Mouse (Mus musculus) lung, embryonic 14.5 days (tissue): ENCODE measurements at regions not wholly inside any gene's neighbourhood (a gene's known extent, or its start where the extent isn't known, plus 50 kb on each side); places are given as distances from the start of the nearest gene placed in this dataset.

Experiments
- ATAC-seq: fragments of 200-750 bp; cut with Nextera tagmentation; 2 replicates; pipeline ENCODE4 v1.8.0; 2017; ENCODE audit warnings: mild to moderate bottlenecking, moderate TSS enrichment, moderate library complexity; ENCODE audit not compliant: insufficient read depth
- DNase-seq: peaks from one replicate; pipeline ENCODE4 v3.0.0-alpha.2; 2015
- H3K27ac ChIP-seq: fragments of 300-500 bp; sonication (generic); 2 replicates; pipeline ENCODE4 v1.5.1; 2014; ENCODE audit warnings: low read depth, mild to moderate bottlenecking, moderate library complexity
- H3K27me3 ChIP-seq: fragments of 300-500 bp; sonication (generic); 2 replicates; pipeline ENCODE4 v1.6.1; 2014; ENCODE audit warnings: low read length, control low read depth; ENCODE audit not compliant: insufficient read depth
- H3K36me3 ChIP-seq: fragments of 300-500 bp; sonication (generic); 2 replicates; pipeline ENCODE4 v1.6.1; 2014; ENCODE audit warnings: control low read depth; ENCODE audit not compliant: insufficient read depth
- H3K4me1 ChIP-seq: fragments of 300-500 bp; sonication (generic); 2 replicates; pipeline ENCODE4 v1.6.1; 2014; ENCODE audit warnings: antibody characterized with exemption, control low read depth; ENCODE audit not compliant: insufficient read depth
- H3K4me2 ChIP-seq: fragments of 300-500 bp; sonication (generic); 2 replicates; pipeline ENCODE4 v1.6.1; 2014; ENCODE audit warnings: mild to moderate bottlenecking
- H3K4me3 ChIP-seq: fragments of 300-500 bp; sonication (generic); 2 replicates; pipeline ENCODE4 v1.5.1; 2014; ENCODE audit warnings: low read depth, low read length
- H3K9ac ChIP-seq: fragments of 300-500 bp; sonication (generic); 2 replicates; pipeline ENCODE4 v1.6.1; 2014
- H3K9me3 ChIP-seq: fragments of 300-500 bp; sonication (generic); 2 replicates; pipeline ENCODE4 v1.6.1; 2016; ENCODE audit warnings: low read depth, low read length, control low read depth
- CTCF ChIP-seq: IDR thresholded peaks from 2 replicates; pipeline ENCODE4 v1.5.1; 2016; ENCODE audit warnings: antibody characterized with exemption, low read depth
- WGBS: fragments of 180-500 bp; shearing (Covaris S2); extraction: QIAGEN DNeasy Blood & Tissue Kit; methylation state at CpG from one replicate; pipeline ENCODE4 v1.1.7; 2014; 5-methylcytosine and 5-hydroxymethylcytosine counted together

GRCm38 (mm10) chr12:25378036-25378645 is 281.2 kb upstream of the Id2 start:
- H3K9me3 ChIP-seq, result no peaks in the 10 kb centered on the region
- no peak for TF ChIP-seq CTCF
- H3K27me3 ChIP-seq, result no peaks in the 10 kb centered on the region
- WGBS, result 70% methylated on average over 6 of the region's 6 CpGs
- no peak overlapping the region for H3K27ac ChIP-seq
- H3K4me1 ChIP-seq, result no peaks in the 10 kb centered on the region
- DNase-seq (no peak), ATAC-seq (no peak)
- H3K4me2 ChIP-seq, result no peak overlapping the region
- no peak overlapping the region for H3K4me3 ChIP-seq
- H3K36me3 ChIP-seq, result no peaks in the 10 kb centered on the region
- no peak overlapping the region for H3K9ac ChIP-seq

- Histone ChIP-seq H3K36me3 (no peaks in the 10 kb centered on the region), H3K4me1 (no peaks in the 10 kb centered on the region), H3K27ac (no peak overlapping the region), H3K9me3 (no peaks in the 10 kb centered on the region), H3K4me2 (no peak overlapping the region), H3K9ac (no peak overlapping the region), H3K27me3 (no peaks in the 10 kb centered on the region), H3K4me3 (no peak overlapping the region)
- ATAC-seq, result no peak
- no peak for TF ChIP-seq CTCF
- DNase-seq, result no peak
- 59% methylated on average over 8 of the region's 8 CpGs for WGBS
These were observed 279.5 kb upstream of the Id2 start for GRCm38 (mm10) chr12:25376451-25376850.

- ATAC-seq (no peak), DNase-seq (no peak)
- no peaks in the 10 kb centered on the region for H3K9me3 ChIP-seq
- H3K36me3 ChIP-seq, result no peaks in the 10 kb centered on the region
- no peak for TF ChIP-seq CTCF
- H3K27ac ChIP-seq, result no peak overlapping the region
- WGBS, result 92% methylated on average over 1 of the region's 1 CpGs
- H3K4me2 ChIP-seq, result no peak overlapping the region
- no peaks in the 10 kb centered on the region for H3K27me3 ChIP-seq
- 0 out of 2 replicates have a peak, but pooled peaks cover 3% of the 10 kb centered on the region for H3K4me1 ChIP-seq
- H3K9ac ChIP-seq, result no peak overlapping the region
- no peak overlapping the region for H3K4me3 ChIP-seq
These were observed 270.6 kb upstream of the Id2 start for GRCm38 (mm10) chr12:25367541-25367940.

GRCm38 (mm10) chr12:25365600-25366267 is 268.8 kb upstream of the Id2 start:
- no peak overlapping the region for H3K27ac ChIP-seq
- no peaks in the 10 kb centered on the region for H3K36me3 ChIP-seq
- no peak for TF ChIP-seq CTCF
- DNase-seq (no peak), ATAC-seq (no peak)
- H3K4me1 ChIP-seq, result 0 out of 2 replicates have a peak, but pooled peaks cover 3% of the 10 kb centered on the region
- no peaks in the 10 kb centered on the region for H3K27me3 ChIP-seq
- H3K4me3 ChIP-seq, result no peak overlapping the region
- H3K4me2 ChIP-seq, result no peak overlapping the region
- no peaks in the 10 kb centered on the region for H3K9me3 ChIP-seq
- no peak overlapping the region for H3K9ac ChIP-seq
- WGBS, result 38% methylated on average over 3 of the region's 3 CpGs

GRCm38 (mm10) chr12:25364966-25365568 is 268.1 kb upstream of the Id2 start:
- H3K27me3 ChIP-seq, result no peaks in the 10 kb centered on the region
- H3K4me1 ChIP-seq, result 0 out of 2 replicates have a peak, but pooled peaks cover 3% of the 10 kb centered on the region
- no peak for DNase-seq
- no peak overlapping the region for H3K9ac ChIP-seq
- TF ChIP-seq CTCF, result no peak
- H3K27ac ChIP-seq, result no peak overlapping the region
- H3K4me3 ChIP-seq, result no peak overlapping the region
- H3K4me2 ChIP-seq, result no peak overlapping the region
- no peaks in the 10 kb centered on the region for H3K36me3 ChIP-seq
- no peak for ATAC-seq
- 50% methylated on average over 7 of the region's 7 CpGs for WGBS
- H3K9me3 ChIP-seq, result no peaks in the 10 kb centered on the region

- H3K27me3 ChIP-seq, result no peaks in the 10 kb centered on the region
- H3K4me1 ChIP-seq, result 0 out of 2 replicates have a peak, but pooled peaks cover 3% of the 10 kb centered on the region
- DNase-seq, result peak; percentile 14
- H3K27ac ChIP-seq, result no peak overlapping the region
- H3K36me3 ChIP-seq, result no peaks in the 10 kb centered on the region
- H3K9me3 ChIP-seq, result no peaks in the 10 kb centered on the region
- H3K4me2 ChIP-seq, result no peak overlapping the region
- WGBS, result 71% methylated on average over 9 of the region's 9 CpGs
- H3K4me3 ChIP-seq, result no peak overlapping the region
- H3K9ac ChIP-seq, result no peak overlapping the region
- ATAC-seq, result no peak
- TF ChIP-seq CTCF, result no peak
These were observed 266.9 kb upstream of the Id2 start for GRCm38 (mm10) chr12:25363839-25364238.

GRCm38 (mm10) chr12:25363341-25363740 is 266.4 kb upstream of the Id2 start:
- H3K4me2 ChIP-seq, result no peak overlapping the region
- H3K9ac ChIP-seq, result no peak overlapping the region
- 63% methylated on average over 3 of the region's 3 CpGs for whole genome bisulfite sequencing
- 0 out of 2 replicates have a peak, but pooled peaks cover 3% of the 10 kb centered on the region for H3K4me1 ChIP-seq
- no peak for DNase-seq
- no peak overlapping the region for H3K27ac ChIP-seq
- no peaks in the 10 kb centered on the region for H3K9me3 ChIP-seq
- no peaks in the 10 kb centered on the region for H3K36me3 ChIP-seq
- no peaks in the 10 kb centered on the region for H3K27me3 ChIP-seq
- ATAC-seq, result no peak
- H3K4me3 ChIP-seq, result no peak overlapping the region
- no peak for TF ChIP-seq CTCF
